Mouse (Mus musculus): Measurements from ENCODE around the gene 1700001C19Rik.

The 1700001C19Rik gene

GRCm38 (mm10) chr17:47436907-47437547 lies at the start of gene 1700001C19Rik:
1700001C19Rik (minus strand) TSS chr17:47437376.
- DNase-seq: no peak

- no peak for DNase-seq
Measured at GRCm38 (mm10) chr17:47485791-47486190, 48.6 kb upstream of the 1700001C19Rik start.

GRCm38 (mm10) chr17:47484993-47485392 lies 47.8 kb upstream of the 1700001C19Rik start:
- no peak for DNase-seq

GRCm38 (mm10) chr17:47484241-47484921 lies 47.2 kb upstream of the 1700001C19Rik start:
- DNase-seq: peak; percentile 72

- peak; percentile 82 for DNase-seq
Measured at GRCm38 (mm10) chr17:47482401-47482800, 45.2 kb upstream of the 1700001C19Rik start.

GRCm38 (mm10) chr17:47479887-47480286 lies 42.7 kb upstream of the 1700001C19Rik start:
- no peak for DNase-seq

GRCm38 (mm10) chr17:47475714-47476113 lies 38.5 kb upstream of the 1700001C19Rik start:
- no peak for DNase-seq

- peak; percentile 86 for DNase-seq
Measured at GRCm38 (mm10) chr17:47475181-47475580, 38.0 kb upstream of the 1700001C19Rik start.

GRCm38 (mm10) chr17:47474250-47474649 lies 37.1 kb upstream of the 1700001C19Rik start:
- no peak for DNase-seq

- DNase-seq: peak; percentile 56
Measured at GRCm38 (mm10) chr17:47473434-47473974, 36.3 kb upstream of the 1700001C19Rik start.

- no peak for DNase-seq
Measured at GRCm38 (mm10) chr17:47472435-47473350, 35.5 kb upstream of the 1700001C19Rik start.

- no peak for DNase-seq
Measured at GRCm38 (mm10) chr17:47470686-47471085, 33.5 kb upstream of the 1700001C19Rik start.

GRCm38 (mm10) chr17:47470121-47470520 lies 32.9 kb upstream of the 1700001C19Rik start:
- no peak for DNase-seq

- DNase-seq: no peak
Measured at GRCm38 (mm10) chr17:47469642-47470041, 32.5 kb upstream of the 1700001C19Rik start.

GRCm38 (mm10) chr17:47468466-47468865 lies 31.3 kb upstream of the 1700001C19Rik start:
- DNase-seq: no peak

- DNase-seq: no peak
Measured at GRCm38 (mm10) chr17:47468063-47468462, 30.9 kb upstream of the 1700001C19Rik start.

GRCm38 (mm10) chr17:47467659-47468058 lies 30.5 kb upstream of the 1700001C19Rik start:
- no peak for DNase-seq

GRCm38 (mm10) chr17:47466284-47466683 lies 29.1 kb upstream of the 1700001C19Rik start:
- DNase-seq: no peak

GRCm38 (mm10) chr17:47465016-47465415 lies 27.8 kb upstream of the 1700001C19Rik start:
- no peak for DNase-seq

- no peak for DNase-seq
Measured at GRCm38 (mm10) chr17:47464248-47464965, 27.2 kb upstream of the 1700001C19Rik start.

GRCm38 (mm10) chr17:47462728-47463388 lies 25.7 kb upstream of the 1700001C19Rik start:
- no peak for DNase-seq

- DNase-seq: no peak
Measured at GRCm38 (mm10) chr17:47462209-47462608, 25.0 kb upstream of the 1700001C19Rik start.

Measured in kidney, adult 9 months (tissue).